In genomic region chr11:72843576-72843975, GRCm38 (mm10) we compare ENCODE assay signal across 21 mouse cellular contexts. TPM values are rescaled to one million over a fixed set of nuclear protein-coding genes. Genes with fewer than 3 reads are reported as not detected.
DNase-seq lines count a peak whose midpoint lies in the region; ATAC-seq lines count a peak whose summit lies in the region.
"Had no signal": no experiment of that assay in that cellular context is flagged by ENCODE, and none has a peak within 500 bp of the region (broad histone marks: within the 10 kb centered on the region; RNA-seq: fewer than 3 reads in every experiment).

No protein-coding gene starts in this region.

- no peak overlapping the region for H3K4me2 ChIP-seq in forebrain, embryonic 11.5 days (ENCODE audit: low read depth, low read length, severe bottlenecking)
- H3K4me2 ChIP-seq: forebrain, embryonic 12.5 days; heart, embryonic 12.5 days; hindbrain, embryonic 14.5 days had no signal

- H3K4me1 ChIP-seq in forebrain, embryonic 11.5 days (replicated peaks; ENCODE audit: control insufficient read depth, insufficient read depth, low read length): no peaks in the 10 kb centered on the region
- H3K4me1 ChIP-seq: embryonic facial prominence, embryonic 10.5 days; forebrain, embryonic 12.5 days; heart, embryonic 12.5 days; hindbrain, embryonic 10.5 days had no signal

- H3K4me3 ChIP-seq in forebrain, embryonic 11.5 days (ENCODE audit: low read depth, low read length): no peak overlapping the region
- H3K4me3 ChIP-seq: embryonic facial prominence, embryonic 10.5 days; forebrain, embryonic 12.5 days; heart, adult 2 months; heart, embryonic 12.5 days; hindbrain, embryonic 10.5 days had no signal

- no peaks in the 10 kb centered on the region for H3K9me3 ChIP-seq in forebrain, embryonic 11.5 days (ENCODE audit: control insufficient read depth, low read length)
- H3K9me3 ChIP-seq: embryonic facial prominence, embryonic 10.5 days; forebrain, embryonic 12.5 days; G1E; heart, embryonic 12.5 days; hindbrain, embryonic 10.5 days had no signal

- no peak for ATAC-seq in forebrain, embryonic 11.5 days (replicated peaks; ENCODE audit: low FRiP score)
- ATAC-seq: forebrain, embryonic 16.5 days had no signal

- no peak overlapping the region for H3K9ac ChIP-seq in forebrain, embryonic 11.5 days (ENCODE audit: low read length)
- H3K9ac ChIP-seq: forebrain, embryonic 12.5 days; heart, embryonic 12.5 days; hindbrain, embryonic 14.5 days had no signal

- H3K27me3 ChIP-seq in forebrain, embryonic 11.5 days (ENCODE audit: control insufficient read depth, insufficient read depth, low read length): no peaks in the 10 kb centered on the region
- H3K27me3 ChIP-seq: forebrain, embryonic 12.5 days; heart, embryonic 12.5 days had no signal

- DNase-seq in urinary bladder, postnatal 14 days (ENCODE audit: low spot score): peak; percentile 11
- no peak for DNase-seq in urinary bladder, postnatal 4 days (ENCODE audit: low spot score in 2 of 2)
- DNase-seq in large intestine, adult 2 months (ENCODE audit: low read depth, low spot score): peak; percentile 19
- peak; percentile 36 for DNase-seq in lung, postnatal 25 days (ENCODE audit: low spot score)
- no peak for DNase-seq in forebrain, embryonic 11.5 days (ENCODE audit: low spot score)
- DNase-seq in layer of hippocampus, postnatal 14 days (ENCODE audit: low spot score in 2 of 2): no peak
- no peak for DNase-seq in ovary, adult 18-20 months (ENCODE audit: low spot score)
- DNase-seq: adrenal gland, postnatal 10 days; B cell, adult 2 months; cerebellum, adult 11-12 months; cerebellum, adult 9-10 months; cerebellum, postnatal 25 days; gastrocnemius, postnatal 10 days; heart, adult 2 months had no signal

- H3K36me3 ChIP-seq in forebrain, embryonic 11.5 days (ENCODE audit: control insufficient read depth, insufficient read depth, low read length): no peaks in the 10 kb centered on the region

- no peak overlapping the region for H3K27ac ChIP-seq in forebrain, embryonic 11.5 days (ENCODE audit: low read depth, low read length)
- H3K27ac ChIP-seq: embryonic facial prominence, embryonic 10.5 days; forebrain, embryonic 12.5 days; heart, adult 2 months; hindbrain, embryonic 10.5 days; hindbrain, embryonic 14.5 days had no signal

RNA-seq across cellular contexts. Expression of gene Zzef1, which starts 47.5 kb away (rescaled TPM):
- polyA plus RNA-seq in large intestine, adult 2 months (2012; rRNA removed): 56.0 and 81.0 TPM in 2 replicates
- polyA plus RNA-seq in forebrain, embryonic 11.5 days (2014; fragmentation: Nextera tagmentation; extraction: Ambion mirVana): 10.6 and 11.0 TPM in 2 replicates
- total RNA-seq in layer of hippocampus, postnatal 14 days (2021): 10 to 100 TPM; 45.5 to 51.1 TPM

RNA-seq across cellular contexts. Expression of gene Cyb5d2, which starts 47.6 kb away (rescaled TPM):
- 3.9 and 5.8 TPM in 2 replicates for polyA plus RNA-seq in large intestine, adult 2 months (2012; rRNA removed)
- polyA plus RNA-seq in forebrain, embryonic 11.5 days (2014; fragmentation: Nextera tagmentation; extraction: Ambion mirVana): 3.8 and 5.6 TPM in 2 replicates
- total RNA-seq in layer of hippocampus, postnatal 14 days (2021): 10 to 100 TPM; 14.0 to 17.2 TPM

Comparison
In these comparisons a context has a peak if more than half of its experiments do, and no peak if none do; other contexts are left out.
1. DNase-seq: peak in urinary bladder, postnatal 14 days (single experiment), large intestine, adult 2 months (single experiment) and lung, postnatal 25 days (single experiment); none in urinary bladder, postnatal 4 days (0 of 2), forebrain, embryonic 11.5 days (single experiment), layer of hippocampus, postnatal 14 days (0 of 2) and ovary, adult 18-20 months (single experiment).